15 mouse cellular contexts compared by ENCODE assay signal in genomic region chr7:142059024-142059423, GRCm38 (mm10). TPM values are rescaled to one million over a fixed set of nuclear protein-coding genes. Genes with fewer than 3 reads are reported as not detected.
DNase-seq lines count a peak whose midpoint lies in the region; ATAC-seq and TF ChIP-seq lines count a peak whose summit lies in the region.
"Had no signal": no experiment of that assay in that cellular context is flagged by ENCODE, and none has a peak within 500 bp of the region (broad histone marks: within the 10 kb centered on the region; RNA-seq: fewer than 3 reads in every experiment).

No protein-coding gene starts in this region.

- no peak for ATAC-seq in neural tube, embryonic 15.5 days (ENCODE audit: low FRiP score)
- peak; percentile 64 for ATAC-seq in liver, embryonic 12.5 days
- no peak for ATAC-seq in granulocyte monocyte progenitor cell, adult 5-6 weeks (replicated peaks; ENCODE audit: poor library complexity, severe bottlenecking)

- peak overlapping the region; percentile 92; the same call in 1 of the 2 replicates for H3K4me2 ChIP-seq in neural tube, embryonic 15.5 days
- H3K4me2 ChIP-seq in liver, embryonic 12.5 days = peak overlapping the region; percentile 83

- peaks cover 38% of the 10 kb centered on the region for H3K4me1 ChIP-seq in neural tube, embryonic 15.5 days
- peaks cover 52% of the 10 kb centered on the region for H3K4me1 ChIP-seq in liver, embryonic 12.5 days

- H3K9ac ChIP-seq in neural tube, embryonic 15.5 days (replicated peaks) = no peak overlapping the region
- peak overlapping the region; percentile 95 for H3K9ac ChIP-seq in liver, embryonic 12.5 days

- DNase-seq in gastrocnemius, adult 2 months = no peak
- DNase-seq in gastrocnemius, postnatal 25 days = no peak
- no peak for DNase-seq in neural tube, embryonic 10.5 days (ENCODE audit: extremely low spot score, low spot score)
- no peak for DNase-seq in kidney, adult 18-20 months
- DNase-seq in frontal cortex, adult 2 months (ENCODE audit: extremely low spot score in 1 of 2, low spot score in 1 of 2) = no peak
- DNase-seq: cerebellum, adult 9-11 months; embryo, embryonic 11 days; kidney, adult 8-10 months; thymus, adult 18-20 months had no signal

- H3K27me3 ChIP-seq in neural tube, embryonic 15.5 days (replicated peaks) = peaks cover 10% of the 10 kb centered on the region; the same call in 1 of the 2 replicates
- 0 out of 2 replicates have a peak, but pooled peaks cover 4% of the 10 kb centered on the region for H3K27me3 ChIP-seq in liver, embryonic 12.5 days (replicated peaks)
- H3K27me3 ChIP-seq: limb, embryonic 15.5 days had no signal

- H3K9me3 ChIP-seq in neural tube, embryonic 15.5 days (replicated peaks) = no peaks in the 10 kb centered on the region
- H3K9me3 ChIP-seq in liver, embryonic 12.5 days (replicated peaks) = no peaks in the 10 kb centered on the region
- H3K9me3 ChIP-seq: forebrain, embryonic 10.5 days; hindbrain, embryonic 13.5 days; limb, embryonic 15.5 days had no signal

- intact Hi-C loops in gastrocnemius, adult 2 months (cut with DNase I) = loop anchor here (5.0 kb wide), 1 partner anchor 42 kb away; no protein-coding TSS in a partner anchor

- TF ChIP-seq CTCF in gastrocnemius, adult 2 months (IDR thresholded peaks at IDR 0.05) = no peak

- peak overlapping the region; percentile 94 for H3K4me3 ChIP-seq in gastrocnemius, adult 2 months
- no peak overlapping the region for H3K4me3 ChIP-seq in neural tube, embryonic 15.5 days (replicated peaks)
- H3K4me3 ChIP-seq in liver, embryonic 12.5 days = peak overlapping the region; percentile 94

- 72% methylated on average over 2 of the region's 2 CpGs for WGBS in neural tube, embryonic 15.5 days
- WGBS in liver, embryonic 12.5 days (ENCODE audit: insufficient replicate concordance) = 21% methylated on average over 2 of the region's 2 CpGs

- peak overlapping the region; percentile 44 for H3K27ac ChIP-seq in gastrocnemius, adult 2 months
- H3K27ac ChIP-seq in neural tube, embryonic 15.5 days (replicated peaks) = no peak overlapping the region
- H3K27ac ChIP-seq in liver, embryonic 12.5 days = peak overlapping the region; percentile 90
- H3K27ac ChIP-seq: forebrain, embryonic 10.5 days; hindbrain, embryonic 13.5 days; limb, embryonic 15.5 days had no signal

- 0 out of 2 replicates have a peak, but pooled peaks cover 5% of the 10 kb centered on the region for H3K36me3 ChIP-seq in neural tube, embryonic 15.5 days
- peaks cover 46% of the 10 kb centered on the region for H3K36me3 ChIP-seq in liver, embryonic 12.5 days

RNA-seq across cellular contexts. Expression of gene Mob2, which starts 1.8 kb away (rescaled TPM):
- 10 to 100 TPM; 52.2 to 53.1 TPM for total RNA-seq in gastrocnemius, adult 2 months (2021)
- total RNA-seq in gastrocnemius, postnatal 25 days (2021) = 10 to 100 TPM; 37.8 to 42.9 TPM
- 51.2 and 55.6 TPM in 2 replicates for polyA plus RNA-seq in neural tube, embryonic 15.5 days (2015; fragmentation: Nextera tagmentation; extraction: Ambion mirVana)
- polyA plus RNA-seq in liver, embryonic 12.5 days (2016; fragmentation: Nextera tagmentation; extraction: Ambion mirVana) = 62.9 and 64.6 TPM in 2 replicates
- polyA plus RNA-seq in frontal cortex, adult 2 months (2012; rRNA removed) = 42.2 and 42.9 TPM in 2 replicates
- 57.8 and 60.9 TPM in 2 replicates for total RNA-seq in granulocyte monocyte progenitor cell, adult 5-6 weeks (2014; fragmentation: Nextera tagmentation)
- 51.2 and 63.4 TPM in 2 replicates for total RNA-seq in granulocyte monocyte progenitor cell, adult 5-6 weeks (2017)

RNA-seq across cellular contexts. Expression of gene Dusp8, which starts 36.6 kb away (rescaled TPM):
- total RNA-seq in gastrocnemius, adult 2 months (2021) = 10 to 100 TPM; 20.5 to 44.4 TPM
- total RNA-seq in gastrocnemius, postnatal 25 days (2021) = 10 to 100 TPM; 16.8 to 46.3 TPM
- polyA plus RNA-seq in neural tube, embryonic 15.5 days (2015; fragmentation: Nextera tagmentation; extraction: Ambion mirVana) = 110 and 132 TPM in 2 replicates
- polyA plus RNA-seq in liver, embryonic 12.5 days (2016; fragmentation: Nextera tagmentation; extraction: Ambion mirVana) = 7.4 and 7.5 TPM in 2 replicates
- 110 and 114 TPM in 2 replicates for polyA plus RNA-seq in frontal cortex, adult 2 months (2012; rRNA removed)
- not detected in 2 replicates for total RNA-seq in granulocyte monocyte progenitor cell, adult 5-6 weeks (2014; fragmentation: Nextera tagmentation)
- not detected in 2 replicates for total RNA-seq in granulocyte monocyte progenitor cell, adult 5-6 weeks (2017)

Comparison
In these comparisons a context has a peak if more than half of its experiments do, and no peak if none do; other contexts are left out.
1. RNA of gene Dusp8, which starts 36.6 kb away (total RNA-seq): 16.8 to 46.3 TPM in gastrocnemius, postnatal 25 days and 20.5 to 44.4 TPM in gastrocnemius, adult 2 months; not detected in granulocyte monocyte progenitor cell, adult 5-6 weeks; every median in the first group is over 10 times any median in the second.